Mouse (Mus musculus) adipocyte (in vitro differentiated cells): ENCODE results near the gene Pycr1.
"Not testable (repeated sequence)": the region's sequence is repeated elsewhere in the genome, so short reads cannot be mapped to it uniquely, and the experiment has no call there.

Experiments used
- DNase-seq: peaks from one replicate; pipeline ENCODE4 v3.0.0-alpha.2; 2016; ENCODE audit warnings: low spot score

Gene Pycr1

GRCm38 (mm10) chr11:120643601-120643987, at the start of gene Pycr1:
Gene Pycr1 (minus strand): TSS chr11:120643769.
- DNase-seq, result peak; percentile 90

- peak; percentile 39 for DNase-seq
Observed at GRCm38 (mm10) chr11:120692471-120693011, 49.0 kb upstream of the Pycr1 start.

GRCm38 (mm10) chr11:120689365-120689764, 45.8 kb upstream of the Pycr1 start:
- DNase-seq, result no peak

DNA sequence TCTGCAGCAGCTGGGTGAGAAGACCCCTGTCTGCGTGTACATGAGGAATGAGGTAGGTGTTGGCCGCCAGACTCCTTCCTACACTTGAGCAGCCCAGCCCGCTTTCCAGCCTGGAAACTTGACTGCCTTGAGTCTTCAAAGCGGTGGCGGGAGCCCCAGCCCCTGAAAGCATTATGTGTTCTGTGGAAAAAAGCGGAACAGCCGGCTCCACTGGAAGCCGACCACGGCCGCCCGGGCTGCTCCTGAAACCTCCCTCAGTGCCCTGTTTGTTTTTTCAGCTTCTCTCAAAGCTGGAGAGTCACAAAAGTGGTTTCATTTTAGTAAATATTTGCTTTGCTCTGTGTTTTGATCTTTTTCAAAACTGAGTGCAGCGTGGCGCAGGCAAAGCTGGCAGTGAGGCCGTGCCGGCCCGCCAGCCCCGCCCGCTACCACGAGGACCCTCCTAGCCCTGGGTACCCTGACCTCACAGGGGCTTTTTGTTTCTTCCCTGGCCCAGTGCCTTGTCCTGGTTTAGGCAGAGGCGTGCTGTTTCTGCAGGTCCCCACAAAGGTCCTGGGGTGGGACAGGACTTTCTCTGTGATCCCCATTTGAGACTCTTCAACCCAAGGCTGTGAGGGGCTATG, 43.2 kb upstream of the Pycr1 start:
- no peak for DNase-seq

- no peak for DNase-seq
Observed at GRCm38 (mm10) chr11:120684660-120685059, 41.1 kb upstream of the Pycr1 start.

- DNase-seq, result no peak
Observed at GRCm38 (mm10) chr11:120684086-120684485, 40.5 kb upstream of the Pycr1 start.

GRCm38 (mm10) chr11:120683536-120683935, 40.0 kb upstream of the Pycr1 start:
- DNase-seq, result no peak

DNA sequence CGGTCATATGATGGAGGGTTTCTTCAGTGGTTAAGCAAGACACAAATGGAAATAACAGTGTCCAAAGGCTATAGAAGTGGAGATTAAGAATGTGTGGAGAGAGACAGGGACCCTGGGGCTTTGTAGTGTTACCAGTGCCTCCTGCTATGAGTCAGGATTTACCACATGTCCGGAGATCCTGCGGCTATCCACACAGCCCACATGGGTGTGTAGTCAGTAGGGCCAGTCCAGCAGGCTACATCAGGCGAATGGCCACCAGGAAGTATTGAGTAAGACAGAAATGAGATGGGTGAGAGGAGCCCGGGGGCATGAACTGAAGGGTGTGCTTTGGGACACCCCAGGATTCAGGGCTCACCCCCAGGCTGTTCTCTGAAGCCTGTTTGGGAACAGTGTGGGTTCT, 39.1 kb upstream of the Pycr1 start:
- DNase-seq, result no peak

DNA sequence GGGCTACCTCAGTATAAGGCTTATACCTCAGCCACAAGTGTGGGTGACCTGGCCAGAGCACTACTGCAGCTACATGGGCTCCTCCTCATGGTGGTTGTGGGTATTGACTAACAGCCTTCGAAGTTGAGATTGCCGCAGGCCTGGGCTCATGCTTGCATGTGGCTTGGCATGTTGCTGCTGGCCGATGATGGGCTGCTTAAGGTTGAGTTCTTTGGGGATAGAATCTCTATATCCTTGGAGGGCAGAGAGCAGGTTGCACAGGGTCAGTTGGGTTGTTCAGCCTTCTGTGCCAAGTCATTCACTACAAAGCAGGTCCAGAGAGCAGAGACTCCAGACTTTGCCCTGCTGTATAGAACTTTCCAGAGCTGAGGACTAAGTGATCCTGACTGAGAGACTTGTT, 36.3 kb upstream of the Pycr1 start:
- peak; percentile 53 for DNase-seq

GRCm38 (mm10) chr11:120676951-120677350, 33.4 kb upstream of the Pycr1 start:
- DNase-seq, result no peak

DNA sequence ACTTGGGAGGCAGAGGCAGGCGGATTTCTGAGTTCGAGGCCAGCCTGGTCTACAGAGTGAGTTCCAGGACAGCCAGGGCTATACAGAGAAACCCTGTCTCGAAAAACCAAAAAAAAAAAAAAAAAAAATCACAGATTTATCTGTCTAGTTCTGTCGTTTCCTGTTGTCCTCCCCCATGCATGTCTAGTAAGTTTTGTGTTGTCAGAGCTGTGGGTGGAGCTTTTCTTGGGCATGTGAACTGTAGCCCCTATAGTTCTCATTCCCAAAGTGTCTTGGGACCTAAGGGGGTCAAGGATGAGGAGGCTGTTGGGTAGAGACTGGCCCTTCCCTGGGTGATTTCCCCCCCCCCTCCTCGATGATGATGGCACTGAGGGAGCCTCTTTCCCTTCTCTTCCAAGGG, 32.3 kb upstream of the Pycr1 start:
- not testable (repeated sequence) for DNase-seq

GRCm38 (mm10) chr11:120673594-120674122, 30.1 kb upstream of the Pycr1 start:
- no peak for DNase-seq

- DNase-seq, result peak; percentile 94
Observed at GRCm38 (mm10) chr11:120672687-120673593, 29.4 kb upstream of the Pycr1 start, which contains the start of gene Aspscr1. Gene Aspscr1 (plus strand): TSS chr11:120672973.

GRCm38 (mm10) chr11:120666617-120667016, 23.0 kb upstream of the Pycr1 start:
- peak; percentile 39 for DNase-seq

GRCm38 (mm10) chr11:120665406-120665805, 21.8 kb upstream of the Pycr1 start:
- no peak for DNase-seq

- DNase-seq, result no peak
Observed at GRCm38 (mm10) chr11:120663714-120664113, 20.1 kb upstream of the Pycr1 start.

DNA sequence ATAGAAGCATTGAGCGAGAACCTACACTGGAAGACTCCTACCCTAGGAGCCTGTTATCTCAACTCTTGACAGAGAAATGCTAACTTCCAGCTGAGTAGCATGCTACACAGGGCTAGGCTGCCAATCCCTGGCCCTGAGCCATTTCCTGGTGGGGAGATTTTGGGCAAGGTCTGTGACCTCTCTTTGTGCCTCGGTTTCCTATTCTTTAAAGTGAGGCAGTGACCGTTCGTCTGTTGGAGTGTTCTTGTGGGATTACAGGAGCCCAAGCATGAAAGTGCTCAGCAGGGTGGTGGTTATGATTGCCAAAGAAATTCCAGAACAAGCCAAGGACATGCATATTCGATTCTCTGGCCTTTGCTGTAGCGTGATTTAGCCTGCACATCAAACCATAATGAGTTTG, 19.2 kb upstream of the Pycr1 start:
- DNase-seq, result no peak

DNA sequence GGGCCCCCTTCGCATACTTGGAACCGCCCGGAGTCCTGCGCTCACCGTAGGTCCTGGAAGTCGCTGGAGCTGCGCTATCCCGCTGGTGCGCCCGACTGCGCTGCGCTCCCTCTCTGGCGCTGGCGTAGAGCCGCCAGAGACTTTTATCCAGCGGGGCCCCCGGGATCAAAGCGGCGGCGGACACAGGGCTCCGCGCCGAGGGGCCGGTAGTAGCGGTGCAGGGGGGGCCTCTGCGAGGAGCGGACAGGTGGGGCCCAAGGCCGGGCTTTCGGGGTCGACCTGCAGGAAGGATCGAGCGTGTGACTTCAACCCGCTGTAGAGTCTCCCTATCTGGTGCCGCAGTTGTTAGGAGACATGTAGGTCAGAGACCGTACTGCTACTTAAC, 17.5 kb upstream of the Pycr1 start, which contains the start of gene Notum:
TSS of gene Notum (minus strand) at position 100 of the 385 bp plus-strand sequence.
- DNase-seq, result no peak

GRCm38 (mm10) chr11:120660301-120661075, 16.9 kb upstream of the Pycr1 start:
- DNase-seq, result no peak

- no peak for DNase-seq
Observed at GRCm38 (mm10) chr11:120659509-120660300, 16.1 kb upstream of the Pycr1 start.

GRCm38 (mm10) chr11:120658876-120659410, 15.4 kb upstream of the Pycr1 start:
- peak; percentile 49 for DNase-seq
